Mouse (Mus musculus): ENCODE results near the gene Traf5. TPM values are rescaled to one million over a fixed set of nuclear protein-coding genes. Genes with fewer than 3 reads are reported as not detected.
A peak's percentile ranks its signal among the peaks of the same experiment; 100 is the strongest.

Traf5 gene
- total RNA-seq, 1 experiment: 2.1 TPM

- peak; percentile 91 for DNase-seq (ENCODE audit: low read depth, low spot score)
- in situ Hi-C loops (cut with MboI; ENCODE audit: low sequenced_read_pairs in 2 of 2, unreplicated experiment in 2 of 2): no loop called here
- H3K9me3 ChIP-seq (ENCODE audit: control insufficient read depth, insufficient read depth, low read depth, low read length): no peaks in the 10 kb centered on the region
- peak overlapping the region; percentile 92 to 93 for H3K4me3 ChIP-seq (ENCODE audit: insufficient read depth in 1 of 2, low read depth in 1 of 2, low read length in 2 of 2, poor library complexity in 1 of 2, severe bottlenecking in 1 of 2)
- peak overlapping the region; percentile 94 for H3K9ac ChIP-seq (ENCODE audit: insufficient read depth, low read depth, low read length, poor library complexity, severe bottlenecking)
- no peak overlapping the region for H3K27ac ChIP-seq (ENCODE audit: insufficient read depth, low read depth, low read length, poor library complexity, severe bottlenecking)
- H3K4me1 ChIP-seq (ENCODE audit: control insufficient read depth in 2 of 2, insufficient read depth in 2 of 2, low read length in 2 of 2, poor library complexity in 1 of 2): peaks cover 2% of the 10 kb centered on the region in 2 experiments; a peak in 2 of 4 replicates
- no peaks in the 10 kb centered on the region for H3K36me3 ChIP-seq (ENCODE audit: control insufficient read depth, insufficient read depth, low read length, poor library complexity, severe bottlenecking)
- TF ChIP-seq HCFC1 (IDR thresholded peaks at IDR 0.05; ENCODE audit: borderline replicate concordance, insufficient read depth, low read length): no peak
- TF ChIP-seq ZC3H11A (IDR thresholded peaks at IDR 0.05; ENCODE audit: borderline replicate concordance, low read depth, low read length): no peak
- no peak for TF ChIP-seq MAFK (IDR thresholded peaks at IDR 0.05; ENCODE audit: insufficient read depth, low read depth, low read length)
- TF ChIP-seq CHD2 (IDR thresholded peaks at IDR 0.05; ENCODE audit: low read depth, low read length): no peak
- no peak for TF ChIP-seq ZNF384 (IDR thresholded peaks at IDR 0.05; ENCODE audit: low read depth, low read length)
Observed at GRCm38 (mm10) chr1:191989994-191990393, 102.4 kb downstream of the Traf5 start.

GRCm38 (mm10) chr1:191989060-191989459, 103.3 kb downstream of the Traf5 start:
- Histone ChIP-seq H3K9me3 (ENCODE audit: control insufficient read depth, insufficient read depth, low read depth, low read length) (no peaks in the 10 kb centered on the region), H3K36me3 (ENCODE audit: control insufficient read depth, insufficient read depth, low read length, poor library complexity, severe bottlenecking) (no peaks in the 10 kb centered on the region), H3K9ac (ENCODE audit: insufficient read depth, low read depth, low read length, poor library complexity, severe bottlenecking) (no peak overlapping the region), H3K27ac (ENCODE audit: insufficient read depth, low read depth, low read length, poor library complexity, severe bottlenecking) (no peak overlapping the region), H3K4me1 (ENCODE audit: control insufficient read depth in 2 of 2, insufficient read depth in 2 of 2, low read length in 2 of 2, poor library complexity in 1 of 2) (peaks cover 2% of the 10 kb centered on the region in 2 experiments; a peak in 2 of 4 replicates), H3K4me3 (ENCODE audit: insufficient read depth in 1 of 2, low read depth in 1 of 2, low read length in 2 of 2, poor library complexity in 1 of 2, severe bottlenecking in 1 of 2) (0 out of 4 replicates have a peak overlapping the region, but pooled peaks of 1 of the 2 experiments have one; percentile 24)
- in situ Hi-C loops (cut with MboI; ENCODE audit: low sequenced_read_pairs in 2 of 2, unreplicated experiment in 2 of 2): no loop called here
- TF ChIP-seq ZC3H11A (IDR thresholded peaks at IDR 0.05; ENCODE audit: borderline replicate concordance, low read depth, low read length) (no peak), HCFC1 (IDR thresholded peaks at IDR 0.05; ENCODE audit: borderline replicate concordance, insufficient read depth, low read length) (no peak), ZNF384 (IDR thresholded peaks at IDR 0.05; ENCODE audit: low read depth, low read length) (no peak), MAFK (IDR thresholded peaks at IDR 0.05; ENCODE audit: insufficient read depth, low read depth, low read length) (no peak), CHD2 (IDR thresholded peaks at IDR 0.05; ENCODE audit: low read depth, low read length) (no peak)
- DNase-seq (ENCODE audit: low read depth, low spot score): no peak

DNA sequence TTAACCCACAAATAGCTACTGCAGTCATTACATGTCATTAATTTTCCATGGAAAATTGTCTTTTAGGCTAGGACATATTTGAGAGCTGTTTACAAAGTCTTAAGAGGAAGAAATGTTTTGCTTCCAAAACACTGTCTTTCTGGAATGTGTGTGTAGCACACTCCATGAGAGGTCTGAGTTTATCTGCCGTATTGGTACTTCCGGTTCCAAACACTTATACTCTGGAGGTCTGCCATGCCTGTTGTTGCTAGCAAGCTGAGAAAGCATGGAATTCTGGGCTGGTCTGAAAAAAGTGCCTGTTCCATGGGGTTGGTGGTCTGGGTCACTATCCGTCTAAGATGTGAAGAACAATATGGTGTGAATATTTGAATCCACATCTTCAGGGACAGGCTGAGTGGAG, 103.7 kb downstream of the Traf5 start:
- Histone ChIP-seq H3K4me3 (ENCODE audit: insufficient read depth in 1 of 2, low read depth in 1 of 2, low read length in 2 of 2, poor library complexity in 1 of 2, severe bottlenecking in 1 of 2) (no peak overlapping the region), H3K9ac (ENCODE audit: insufficient read depth, low read depth, low read length, poor library complexity, severe bottlenecking) (no peak overlapping the region), H3K9me3 (ENCODE audit: control insufficient read depth, insufficient read depth, low read depth, low read length) (no peaks in the 10 kb centered on the region), H3K36me3 (ENCODE audit: control insufficient read depth, insufficient read depth, low read length, poor library complexity, severe bottlenecking) (no peaks in the 10 kb centered on the region), H3K4me1 (ENCODE audit: control insufficient read depth in 2 of 2, insufficient read depth in 2 of 2, low read length in 2 of 2, poor library complexity in 1 of 2) (peaks cover 2% of the 10 kb centered on the region in 2 experiments; a peak in 2 of 4 replicates), H3K27ac (ENCODE audit: insufficient read depth, low read depth, low read length, poor library complexity, severe bottlenecking) (no peak overlapping the region)
- TF ChIP-seq CHD2 (IDR thresholded peaks at IDR 0.05; ENCODE audit: low read depth, low read length) (no peak), MAFK (IDR thresholded peaks at IDR 0.05; ENCODE audit: insufficient read depth, low read depth, low read length) (no peak), HCFC1 (IDR thresholded peaks at IDR 0.05; ENCODE audit: borderline replicate concordance, insufficient read depth, low read length) (no peak), ZNF384 (IDR thresholded peaks at IDR 0.05; ENCODE audit: low read depth, low read length) (no peak), ZC3H11A (IDR thresholded peaks at IDR 0.05; ENCODE audit: borderline replicate concordance, low read depth, low read length) (no peak)
- in situ Hi-C loops (cut with MboI; ENCODE audit: low sequenced_read_pairs in 2 of 2, unreplicated experiment in 2 of 2): no loop called here
- no peak for DNase-seq (ENCODE audit: low read depth, low spot score)

GRCm38 (mm10) chr1:191987481-191987769, 104.9 kb downstream of the Traf5 start:
- H3K4me3 ChIP-seq (ENCODE audit: insufficient read depth in 1 of 2, low read depth in 1 of 2, low read length in 2 of 2, poor library complexity in 1 of 2, severe bottlenecking in 1 of 2): no peak overlapping the region
- in situ Hi-C loops (cut with MboI; ENCODE audit: low sequenced_read_pairs in 2 of 2, unreplicated experiment in 2 of 2): no loop called here
- TF ChIP-seq ZC3H11A (IDR thresholded peaks at IDR 0.05; ENCODE audit: borderline replicate concordance, low read depth, low read length): no peak
- no peak for TF ChIP-seq MAFK (IDR thresholded peaks at IDR 0.05; ENCODE audit: insufficient read depth, low read depth, low read length)
- TF ChIP-seq HCFC1 (IDR thresholded peaks at IDR 0.05; ENCODE audit: borderline replicate concordance, insufficient read depth, low read length): no peak
- no peak for TF ChIP-seq ZNF384 (IDR thresholded peaks at IDR 0.05; ENCODE audit: low read depth, low read length)
- no peak for TF ChIP-seq CHD2 (IDR thresholded peaks at IDR 0.05; ENCODE audit: low read depth, low read length)

More at GRCm38 (mm10) chr1:191987481-191987769, 104.9 kb downstream of the Traf5 start:
- Histone ChIP-seq H3K4me1 (ENCODE audit: control insufficient read depth in 2 of 2, insufficient read depth in 2 of 2, low read length in 2 of 2, poor library complexity in 1 of 2) (peaks cover 2% of the 10 kb centered on the region in 2 experiments; a peak in 2 of 4 replicates), H3K27ac (ENCODE audit: insufficient read depth, low read depth, low read length, poor library complexity, severe bottlenecking) (no peak overlapping the region), H3K9ac (ENCODE audit: insufficient read depth, low read depth, low read length, poor library complexity, severe bottlenecking) (no peak overlapping the region), H3K36me3 (ENCODE audit: control insufficient read depth, insufficient read depth, low read length, poor library complexity, severe bottlenecking) (no peaks in the 10 kb centered on the region), H3K9me3 (ENCODE audit: control insufficient read depth, insufficient read depth, low read depth, low read length) (no peaks in the 10 kb centered on the region)
- no peak for DNase-seq (ENCODE audit: low read depth, low spot score)
